Mouse (Mus musculus): ENCODE results near the gene Mgll.

Mgll gene

GRCm38 (mm10) chr6:88717143-88718032, 6.8 kb upstream of the Mgll start:
- DNase-seq (ENCODE audit: low read depth, low spot score) = no peak

DNA sequence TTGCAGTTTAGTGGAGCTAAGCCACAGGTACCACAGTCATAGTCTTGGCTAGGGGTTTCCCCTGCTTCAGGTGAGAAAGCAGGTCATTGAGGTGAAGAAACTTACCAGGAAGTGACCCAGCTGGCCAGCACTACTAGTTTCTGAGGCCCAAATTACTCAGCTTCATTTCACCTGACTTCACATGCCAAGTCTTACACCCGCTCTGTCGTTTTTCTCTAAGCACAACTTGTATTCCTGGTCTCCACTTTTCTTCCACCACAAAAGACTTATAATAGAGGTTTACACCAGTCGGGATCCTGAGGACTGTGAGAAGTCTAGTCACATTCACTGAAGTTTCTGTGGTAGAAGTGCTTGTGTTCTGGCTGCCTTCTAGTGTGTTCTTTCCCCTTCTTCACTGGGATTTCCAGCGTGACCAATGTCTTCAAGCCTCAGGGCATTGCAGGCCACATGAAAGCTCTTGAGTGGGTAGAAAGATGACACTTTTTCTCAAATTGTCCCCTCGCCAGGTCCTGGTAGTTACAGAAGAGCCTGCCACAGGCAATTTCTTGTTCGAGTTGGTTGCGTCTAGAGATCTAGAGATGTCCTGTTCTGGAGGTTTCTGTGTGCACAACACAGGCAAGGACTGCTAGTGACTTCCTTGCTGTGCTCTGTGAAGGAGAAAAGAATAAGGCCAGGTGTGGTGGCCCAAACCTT, 6.0 kb upstream of the Mgll start:
- DNase-seq (ENCODE audit: low read depth, low spot score) = no peak

DNA sequence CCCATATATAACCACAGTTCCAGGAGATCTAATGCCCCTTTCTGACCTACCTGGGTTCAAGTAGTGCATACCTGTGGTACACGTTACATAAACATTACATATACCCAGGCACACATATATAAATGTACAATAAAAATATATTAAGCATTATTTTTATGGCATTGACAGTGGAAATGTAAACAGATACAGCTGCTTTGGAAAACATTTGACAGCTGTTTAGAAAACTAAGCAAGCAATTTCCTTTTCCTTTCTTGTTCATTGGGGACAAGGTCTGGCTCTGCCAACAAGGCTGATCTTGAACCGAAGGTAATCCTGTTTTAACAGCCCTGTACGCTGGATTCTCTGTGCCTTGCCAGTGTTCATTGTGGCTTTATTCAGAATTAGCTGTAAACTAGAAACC, 3.2 kb upstream of the Mgll start:
- no peak for DNase-seq (ENCODE audit: low read depth, low spot score)

- DNase-seq (ENCODE audit: low read depth, low spot score) = no peak
Observed at GRCm38 (mm10) chr6:88722906-88723305, 1.3 kb upstream of the Mgll start.

DNA sequence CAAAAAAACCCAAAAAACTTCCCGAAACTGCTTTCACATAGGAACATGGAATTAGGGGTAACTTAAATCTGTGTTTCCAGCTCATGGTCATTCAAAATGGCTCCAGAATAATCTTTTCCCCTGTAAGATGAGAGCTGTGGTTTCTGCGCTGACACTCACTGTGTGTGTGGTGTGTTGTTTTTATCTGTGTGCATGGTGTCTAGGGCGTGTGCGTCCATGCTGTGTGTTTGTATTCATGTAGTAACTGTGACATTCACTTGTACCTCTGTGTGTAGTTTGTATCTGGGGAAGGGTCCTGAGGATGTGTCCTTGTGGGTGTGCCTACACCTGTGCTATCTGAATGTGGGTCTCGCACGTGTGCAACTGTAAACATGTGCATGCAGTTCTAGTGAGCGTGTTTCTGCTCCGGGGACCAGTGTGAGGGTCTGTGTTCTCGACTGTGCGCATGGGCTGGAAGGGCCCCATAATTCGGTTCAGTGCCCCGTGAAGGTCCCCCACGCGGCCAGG, 353 bp upstream of the Mgll start:
- no peak for DNase-seq (ENCODE audit: low read depth, low spot score)

DNA sequence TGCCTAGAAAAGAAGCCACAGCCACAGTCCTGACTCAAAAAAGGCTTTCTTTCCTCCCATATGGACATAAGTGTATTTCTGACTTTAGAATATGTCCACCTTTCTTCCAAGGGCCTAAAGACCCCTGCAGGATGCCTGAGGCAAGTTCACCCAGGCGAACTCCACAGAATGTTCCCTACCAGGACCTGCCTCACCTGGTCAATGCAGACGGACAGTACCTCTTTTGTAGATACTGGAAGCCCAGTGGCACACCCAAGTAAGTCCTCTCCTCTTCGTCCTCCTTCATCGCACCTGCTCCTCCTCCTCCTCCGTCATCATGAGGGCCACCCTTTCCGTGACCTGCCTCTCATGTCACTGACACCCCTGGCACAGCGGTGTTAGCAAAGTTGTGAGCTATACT, 1.4 kb downstream of the Mgll start:
- DNase-seq (ENCODE audit: low read depth, low spot score) = no peak

- DNase-seq (ENCODE audit: low read depth, low spot score) = no peak
Observed at GRCm38 (mm10) chr6:88726252-88727211, 2.3 kb downstream of the Mgll start.

DNA sequence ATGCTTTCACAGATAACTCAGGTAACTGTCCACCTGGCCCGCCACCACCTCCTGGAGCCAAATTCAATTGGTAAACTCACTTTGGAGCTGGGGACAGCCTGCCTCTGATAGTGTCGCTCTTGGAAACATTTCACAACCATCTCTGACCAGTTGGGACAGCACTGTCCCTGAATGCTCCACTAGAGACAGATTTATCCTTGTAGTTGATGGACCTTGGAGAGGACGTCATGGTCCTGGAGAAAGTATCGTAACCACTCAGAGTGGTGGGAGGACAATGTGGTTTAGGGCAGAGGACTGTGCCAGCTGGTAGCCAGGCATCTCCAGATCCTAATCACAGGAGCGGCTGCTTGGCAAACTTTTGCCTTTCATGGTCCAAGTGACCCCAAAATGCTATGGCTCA, 3.3 kb downstream of the Mgll start:
- DNase-seq (ENCODE audit: low read depth, low spot score) = no peak

DNA sequence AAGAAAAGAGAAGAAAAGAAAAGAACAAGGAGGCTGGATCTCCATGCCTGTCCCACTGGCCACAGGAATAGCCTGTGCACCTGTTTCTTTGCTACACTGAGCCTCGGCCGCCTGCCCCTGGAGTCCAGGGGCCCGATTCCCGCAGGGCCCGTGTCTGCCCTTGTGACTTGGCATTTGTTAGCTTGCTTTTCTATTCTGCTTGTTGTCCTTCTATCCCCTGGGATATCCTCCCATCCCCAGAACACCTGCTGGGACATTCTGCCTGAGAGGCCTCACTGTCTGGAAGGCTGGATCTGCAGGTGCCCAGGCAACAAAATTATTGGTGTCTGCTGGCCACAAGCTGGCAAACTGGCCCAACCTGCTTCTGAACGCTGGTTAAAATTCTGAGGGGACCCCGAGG, 3.8 kb downstream of the Mgll start:
- no peak for DNase-seq (ENCODE audit: low read depth, low spot score)

DNA sequence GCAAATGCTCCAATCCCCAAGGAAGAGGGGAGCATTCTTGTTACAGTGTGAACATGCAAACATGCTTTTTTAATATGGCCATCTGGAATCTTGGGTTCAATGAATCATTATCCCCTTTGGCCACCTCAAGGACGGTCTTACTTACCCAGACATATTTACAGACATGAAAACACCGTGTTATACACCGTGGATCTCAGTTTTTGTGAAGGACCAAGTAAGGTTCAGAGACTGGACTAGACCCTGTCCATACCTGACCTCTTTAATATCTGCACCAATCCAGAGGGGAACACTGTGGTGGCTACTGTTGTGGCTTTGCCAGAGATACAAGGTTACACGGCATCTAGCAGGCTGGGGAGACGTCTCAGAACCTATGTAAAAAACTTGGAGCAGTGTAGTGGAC, 4.3 kb downstream of the Mgll start:
- DNase-seq (ENCODE audit: low read depth, low spot score) = no peak

DNA sequence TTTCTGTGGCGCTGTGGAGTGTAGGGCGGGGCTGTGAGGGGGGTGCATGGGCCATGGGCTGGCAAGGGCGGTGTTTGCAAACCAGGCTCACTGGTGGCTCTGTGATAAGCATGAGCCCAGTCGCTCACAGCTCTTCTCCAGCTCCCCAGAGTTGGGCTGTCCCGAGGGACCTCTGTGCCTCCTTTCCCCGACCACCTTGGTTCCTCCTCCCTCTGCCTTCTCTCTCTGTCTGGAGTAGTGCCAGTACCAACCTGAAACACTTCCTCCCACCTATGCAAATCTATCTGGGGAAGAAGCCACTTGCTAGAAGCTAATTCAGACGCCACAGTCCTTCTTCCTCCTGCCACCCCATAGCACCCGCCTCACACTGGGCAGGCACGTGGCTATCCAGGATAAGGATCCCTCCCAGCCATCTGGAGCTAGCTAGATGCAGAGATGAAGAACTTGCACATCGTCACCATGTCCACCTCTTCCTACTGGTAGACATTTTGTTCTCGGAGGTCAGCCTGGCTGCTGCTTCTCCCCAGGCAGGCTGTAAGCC, 7.1 kb downstream of the Mgll start:
- no peak for DNase-seq (ENCODE audit: low read depth, low spot score)

DNA sequence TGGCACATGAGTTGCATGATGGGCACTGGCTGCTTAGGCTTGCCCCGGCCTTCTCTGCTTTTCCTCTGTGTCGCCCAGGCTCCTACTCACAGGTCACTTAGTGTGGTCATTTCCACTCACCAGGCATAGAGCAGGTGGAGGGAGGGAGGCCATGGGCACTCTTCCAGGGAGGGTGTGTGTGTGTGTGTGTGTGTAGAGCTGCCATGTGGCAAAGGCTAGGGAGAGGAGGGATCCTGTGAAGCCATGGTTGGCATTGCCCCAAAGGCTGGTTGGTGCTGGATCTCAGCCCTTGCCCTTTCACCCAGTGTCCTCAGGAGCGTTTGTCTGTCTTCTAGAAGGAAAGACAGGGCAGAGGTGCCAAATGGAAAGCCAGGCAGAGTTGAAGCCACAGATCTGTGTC, 7.8 kb downstream of the Mgll start:
- no peak for DNase-seq (ENCODE audit: low read depth, low spot score)

- no peak for DNase-seq (ENCODE audit: low read depth, low spot score)
Observed at GRCm38 (mm10) chr6:88732643-88733613, 8.7 kb downstream of the Mgll start.

GRCm38 (mm10) chr6:88736337-88736736, 12.1 kb downstream of the Mgll start:
- DNase-seq (ENCODE audit: low read depth, low spot score) = no peak

GRCm38 (mm10) chr6:88736741-88737508, 12.7 kb downstream of the Mgll start:
- no peak for DNase-seq (ENCODE audit: low read depth, low spot score)

DNA sequence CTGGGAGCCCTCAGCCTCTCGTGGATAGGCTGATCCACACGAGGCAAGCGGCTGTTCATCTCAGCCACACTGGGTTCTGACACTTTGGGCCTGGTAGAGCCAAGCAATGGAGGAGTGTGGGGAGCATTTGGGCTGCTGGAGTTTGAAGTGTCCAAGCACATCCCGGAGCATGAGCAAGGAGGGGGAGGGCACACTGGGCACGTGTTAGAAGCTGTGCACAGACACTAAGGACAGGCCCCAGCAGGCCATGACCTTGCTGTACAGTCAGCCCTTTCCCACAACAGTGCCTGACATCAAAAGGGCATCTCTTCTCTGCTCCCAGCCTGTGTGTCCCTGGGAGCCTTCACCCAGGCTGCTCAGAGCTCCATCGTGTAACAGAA, 13.3 kb downstream of the Mgll start:
- no peak for DNase-seq (ENCODE audit: low read depth, low spot score)

DNA sequence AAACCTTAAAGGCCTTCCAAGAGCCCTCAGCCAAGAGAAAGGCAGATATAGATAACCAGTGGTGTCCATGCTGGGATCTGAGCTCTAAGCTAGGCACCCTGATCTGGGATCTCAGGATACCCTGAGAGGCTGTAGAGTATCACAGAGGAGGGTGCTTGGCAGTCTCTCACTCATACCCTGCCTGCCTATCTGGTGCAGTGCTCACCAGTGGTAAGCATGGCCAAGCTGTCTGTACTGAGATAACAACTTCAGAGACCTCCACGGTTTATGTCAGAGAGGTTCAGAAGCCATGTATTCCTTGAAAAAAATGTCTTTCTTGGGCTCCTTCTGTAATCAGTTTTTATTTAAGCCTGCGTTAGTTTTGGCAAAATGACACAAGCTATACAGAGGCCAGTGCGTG, 16.8 kb downstream of the Mgll start:
- no peak for DNase-seq (ENCODE audit: low read depth, low spot score)

- DNase-seq (ENCODE audit: low read depth, low spot score) = no peak
Observed at GRCm38 (mm10) chr6:88741791-88742190, 17.6 kb downstream of the Mgll start.

- no peak for DNase-seq (ENCODE audit: low read depth, low spot score)
Observed at GRCm38 (mm10) chr6:88742286-88743011, 18.2 kb downstream of the Mgll start.
